Comparison of ENCODE assay signal across 11 mouse cellular contexts in the genomic region with DNA sequence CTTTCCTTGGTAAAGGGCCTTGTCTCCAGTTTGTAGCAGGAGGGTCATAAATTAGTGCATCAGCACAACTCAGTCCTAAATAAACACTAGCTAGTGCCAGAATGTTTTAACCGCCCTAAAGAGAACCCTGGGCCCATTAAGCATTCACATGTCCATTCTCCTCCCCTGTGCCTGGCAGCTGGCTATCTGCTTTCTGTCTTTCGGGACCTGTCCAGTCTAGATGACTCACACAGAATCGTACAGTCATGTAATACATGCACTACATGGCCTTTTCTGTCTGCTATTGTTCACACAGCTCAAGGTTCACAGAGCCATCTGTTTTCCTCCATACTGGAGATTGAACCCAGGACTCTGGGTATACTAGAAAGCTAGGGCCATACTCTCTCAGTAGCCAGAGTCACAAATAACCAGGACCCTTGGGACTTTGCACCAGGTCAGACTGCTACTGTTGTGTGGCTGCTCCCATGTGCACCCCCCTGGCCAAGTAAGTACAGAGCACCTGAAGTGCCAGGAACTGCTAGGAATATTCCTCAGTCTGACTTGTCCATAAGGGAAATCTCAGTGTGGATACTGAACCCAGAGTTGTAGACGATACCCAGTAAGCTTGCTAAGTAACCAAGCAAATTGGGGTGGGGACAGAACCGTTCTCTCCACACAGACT. TPM values are rescaled to one million over a fixed set of nuclear protein-coding genes. Genes with fewer than 3 reads are reported as not detected.
DNase-seq lines count a peak whose midpoint lies in the region; ATAC-seq and TF ChIP-seq lines count a peak whose summit lies in the region.
"Had no signal": no experiment of that assay in that cellular context is flagged by ENCODE, and none has a peak within 500 bp of the region (broad histone marks: within the 10 kb centered on the region; RNA-seq: fewer than 3 reads in every experiment).

No protein-coding gene starts in this region.

- H3K27ac ChIP-seq in forebrain, embryonic 15.5 days (replicated peaks) = no peak overlapping the region
- H3K27ac ChIP-seq in forebrain, embryonic 10.5 days = no peak overlapping the region
- no peak overlapping the region for H3K27ac ChIP-seq in midbrain, embryonic 11.5 days (ENCODE audit: low read depth, low read length)
- H3K27ac ChIP-seq in midbrain, embryonic 10.5 days (replicated peaks) = no peak overlapping the region
- no peak overlapping the region for H3K27ac ChIP-seq in hindbrain, postnatal 0 days
- H3K27ac ChIP-seq in neural tube, embryonic 14.5 days (ENCODE audit: low read depth, low read length) = no peak overlapping the region
- H3K27ac ChIP-seq: gastrocnemius, adult 2 months had no signal

- H3K27me3 ChIP-seq in forebrain, embryonic 15.5 days = no peaks in the 10 kb centered on the region
- peaks cover 41% of the 10 kb centered on the region for H3K27me3 ChIP-seq in forebrain, embryonic 10.5 days (ENCODE audit: poor library complexity, severe bottlenecking)
- no peaks in the 10 kb centered on the region; the same call in 1 of the 2 replicates for H3K27me3 ChIP-seq in midbrain, embryonic 11.5 days (ENCODE audit: control insufficient read depth, insufficient read depth, low read length)
- H3K27me3 ChIP-seq in midbrain, embryonic 10.5 days (ENCODE audit: low read depth, poor library complexity, severe bottlenecking) = peaks cover 43% of the 10 kb centered on the region
- H3K27me3 ChIP-seq in hindbrain, postnatal 0 days (ENCODE audit: insufficient read depth, low read length) = no peaks in the 10 kb centered on the region
- no peaks in the 10 kb centered on the region for H3K27me3 ChIP-seq in neural tube, embryonic 14.5 days (ENCODE audit: control insufficient read depth, insufficient read depth, low read length)

- TF ChIP-seq CTCF in hindbrain, postnatal 0 days (IDR thresholded peaks at IDR 0.05; ENCODE audit: low read depth) = no peak

- ATAC-seq in forebrain, embryonic 15.5 days (replicated peaks) = peak; percentile 14; the same call in 1 of the 2 replicates
- ATAC-seq in midbrain, embryonic 11.5 days (ENCODE audit: low FRiP score) = no peak; the same call in 1 of the 2 replicates
- ATAC-seq in hindbrain, postnatal 0 days = peak; percentile 36
- peak; percentile 28; the same call in 1 of the 2 replicates for ATAC-seq in neural tube, embryonic 14.5 days (ENCODE audit: low read depth)

- DNase-seq in forebrain, embryonic 10.5 days (ENCODE audit: extremely low spot score, low spot score) = no peak
- peak; percentile 84 for DNase-seq in midbrain, embryonic 11.5 days (ENCODE audit: low spot score, missing footprints)
- no peak for DNase-seq in midbrain, embryonic 10.5 days (ENCODE audit: low spot score)
- no peak for DNase-seq in hindbrain, postnatal 0 days (ENCODE audit: low spot score)
- DNase-seq in c-Kit-positive CD71-positive TER-119-positive erythroid progenitor cells, embryonic 14.5 days (ENCODE audit: low spot score) = no peak
- DNase-seq in layer of hippocampus, adult 8-10 months (ENCODE audit: low spot score in 2 of 2) = no peak

- no peak overlapping the region for H3K4me2 ChIP-seq in forebrain, embryonic 15.5 days (replicated peaks)
- H3K4me2 ChIP-seq in midbrain, embryonic 11.5 days = no peak overlapping the region
- no peak overlapping the region for H3K4me2 ChIP-seq in hindbrain, postnatal 0 days (ENCODE audit: low read depth, low read length)
- no peak overlapping the region for H3K4me2 ChIP-seq in neural tube, embryonic 14.5 days (ENCODE audit: low read depth, low read length)
- H3K4me2 ChIP-seq: heart, embryonic 11.5 days had no signal

- no peak overlapping the region for H3K9ac ChIP-seq in forebrain, embryonic 15.5 days (replicated peaks)
- no peak overlapping the region for H3K9ac ChIP-seq in midbrain, embryonic 11.5 days (ENCODE audit: low read length)
- no peak overlapping the region for H3K9ac ChIP-seq in hindbrain, postnatal 0 days (replicated peaks; ENCODE audit: low read length)
- no peak overlapping the region for H3K9ac ChIP-seq in neural tube, embryonic 14.5 days (replicated peaks; ENCODE audit: low read depth, low read length)

- peaks cover 20% of the 10 kb centered on the region for H3K36me3 ChIP-seq in forebrain, embryonic 15.5 days
- peaks cover 26% of the 10 kb centered on the region for H3K36me3 ChIP-seq in forebrain, embryonic 10.5 days (replicated peaks)
- peaks cover 4% of the 10 kb centered on the region; the same call in 1 of the 2 replicates for H3K36me3 ChIP-seq in midbrain, embryonic 11.5 days (ENCODE audit: control insufficient read depth, insufficient read depth, low read length)
- peaks cover 28% of the 10 kb centered on the region for H3K36me3 ChIP-seq in midbrain, embryonic 10.5 days
- H3K36me3 ChIP-seq in hindbrain, postnatal 0 days (ENCODE audit: insufficient read depth, low read length) = peaks cover 12% of the 10 kb centered on the region; the same call in 1 of the 2 replicates
- H3K36me3 ChIP-seq in neural tube, embryonic 14.5 days (ENCODE audit: control insufficient read depth, insufficient read depth, low read length) = peaks cover 23% of the 10 kb centered on the region

- H3K9me3 ChIP-seq in forebrain, embryonic 15.5 days = no peaks in the 10 kb centered on the region
- no peaks in the 10 kb centered on the region for H3K9me3 ChIP-seq in forebrain, embryonic 10.5 days
- H3K9me3 ChIP-seq in midbrain, embryonic 11.5 days (ENCODE audit: control insufficient read depth, low read length) = no peaks in the 10 kb centered on the region
- no peaks in the 10 kb centered on the region for H3K9me3 ChIP-seq in midbrain, embryonic 10.5 days (replicated peaks)
- no peaks in the 10 kb centered on the region for H3K9me3 ChIP-seq in hindbrain, postnatal 0 days (ENCODE audit: low read length)
- no peaks in the 10 kb centered on the region for H3K9me3 ChIP-seq in neural tube, embryonic 14.5 days (ENCODE audit: control insufficient read depth, low read length)

- H3K4me1 ChIP-seq in forebrain, embryonic 15.5 days = no peaks in the 10 kb centered on the region
- peaks cover 14% of the 10 kb centered on the region for H3K4me1 ChIP-seq in forebrain, embryonic 10.5 days
- H3K4me1 ChIP-seq in midbrain, embryonic 11.5 days (ENCODE audit: control insufficient read depth, insufficient read depth, low read length) = peaks cover 7% of the 10 kb centered on the region; the same call in 1 of the 2 replicates
- H3K4me1 ChIP-seq in midbrain, embryonic 10.5 days = peaks cover 14% of the 10 kb centered on the region
- H3K4me1 ChIP-seq in hindbrain, postnatal 0 days (ENCODE audit: insufficient read depth, low read length) = no peaks in the 10 kb centered on the region
- H3K4me1 ChIP-seq in neural tube, embryonic 14.5 days (ENCODE audit: control insufficient read depth, insufficient read depth, low read length) = no peaks in the 10 kb centered on the region

- WGBS in forebrain, embryonic 15.5 days = 74% methylated on average over 5 of the region's 5 CpGs
- WGBS in forebrain, embryonic 10.5 days = 79% methylated on average over 5 of the region's 5 CpGs
- WGBS in midbrain, embryonic 11.5 days = 74% methylated on average over 5 of the region's 5 CpGs
- 79% methylated on average over 5 of the region's 5 CpGs for WGBS in midbrain, embryonic 10.5 days
- WGBS in hindbrain, postnatal 0 days = 76% methylated on average over 5 of the region's 5 CpGs
- 76% methylated on average over 5 of the region's 5 CpGs for WGBS in neural tube, embryonic 14.5 days

- no peak overlapping the region for H3K4me3 ChIP-seq in forebrain, embryonic 15.5 days
- no peak overlapping the region for H3K4me3 ChIP-seq in forebrain, embryonic 10.5 days
- no peak overlapping the region for H3K4me3 ChIP-seq in midbrain, embryonic 11.5 days (ENCODE audit: low read depth, low read length)
- H3K4me3 ChIP-seq in midbrain, embryonic 10.5 days = no peak overlapping the region
- H3K4me3 ChIP-seq in hindbrain, postnatal 0 days (ENCODE audit: low read length) = no peak overlapping the region
- no peak overlapping the region for H3K4me3 ChIP-seq in neural tube, embryonic 14.5 days (ENCODE audit: low read depth, low read length)
- H3K4me3 ChIP-seq: erythroblast, embryonic 14.5 days; gastrocnemius, adult 2 months had no signal

RNA-seq across cellular contexts. Expression of a gene that starts 23.3 kb away (rescaled TPM):
- 25.7 and 26.4 TPM in 2 replicates for polyA plus RNA-seq in forebrain, embryonic 15.5 days (2015; fragmentation: Nextera tagmentation; extraction: Ambion mirVana)
- 16.0 and 18.0 TPM in 2 replicates for polyA plus RNA-seq in forebrain, embryonic 10.5 days (2016; fragmentation: Nextera tagmentation; extraction: Ambion mirVana)
- 13.5 and 17.8 TPM in 2 replicates for polyA plus RNA-seq in midbrain, embryonic 11.5 days (2014; fragmentation: Nextera tagmentation; extraction: Ambion mirVana)
- 15.7 and 19.3 TPM in 2 replicates for polyA plus RNA-seq in midbrain, embryonic 10.5 days (2016; fragmentation: Nextera tagmentation; extraction: Ambion mirVana)
- total RNA-seq in hindbrain, postnatal 0 days (2014; rRNA removed) = 24.1 and 25.2 TPM in 2 replicates
- 13.8 and 14.7 TPM in 2 replicates for polyA plus RNA-seq in hindbrain, postnatal 0 days (2015; fragmentation: Nextera tagmentation; extraction: Ambion mirVana)
- polyA plus RNA-seq in neural tube, embryonic 14.5 days (2014; fragmentation: Nextera tagmentation; extraction: Ambion mirVana) = 20.3 and 22.2 TPM in 2 replicates
- total RNA-seq in layer of hippocampus, adult 8-10 months (2022) = 10 to 100 TPM; 17.1 to 21.8 (median 21.0) TPM

RNA-seq across cellular contexts. Expression of a gene that starts 23.3 kb away (rescaled TPM):
- 53.7 and 58.0 TPM in 2 replicates for polyA plus RNA-seq in forebrain, embryonic 15.5 days (2015; fragmentation: Nextera tagmentation; extraction: Ambion mirVana)
- 191 and 208 TPM in 2 replicates for polyA plus RNA-seq in forebrain, embryonic 10.5 days (2016; fragmentation: Nextera tagmentation; extraction: Ambion mirVana)
- 129 and 143 TPM in 2 replicates for polyA plus RNA-seq in midbrain, embryonic 11.5 days (2014; fragmentation: Nextera tagmentation; extraction: Ambion mirVana)
- polyA plus RNA-seq in midbrain, embryonic 10.5 days (2016; fragmentation: Nextera tagmentation; extraction: Ambion mirVana) = 137 and 169 TPM in 2 replicates
- 1.3 and 11.4 TPM in 2 replicates for total RNA-seq in hindbrain, postnatal 0 days (2014; rRNA removed)
- polyA plus RNA-seq in hindbrain, postnatal 0 days (2015; fragmentation: Nextera tagmentation; extraction: Ambion mirVana) = 45.9 and 49.3 TPM in 2 replicates
- 37.3 and 44.6 TPM in 2 replicates for polyA plus RNA-seq in neural tube, embryonic 14.5 days (2014; fragmentation: Nextera tagmentation; extraction: Ambion mirVana)
- 10 to 100 TPM in 2 of 4 experiments, 1 to 10 TPM in 2; 7.5 to 11.5 (median 10.0) TPM for total RNA-seq in layer of hippocampus, adult 8-10 months (2022)

RNA-seq across cellular contexts. Expression of a gene that starts 37.2 kb away (rescaled TPM):
- 1,162 and 1,219 TPM in 2 replicates for polyA plus RNA-seq in forebrain, embryonic 15.5 days (2015; fragmentation: Nextera tagmentation; extraction: Ambion mirVana)
- 112 and 114 TPM in 2 replicates for polyA plus RNA-seq in forebrain, embryonic 10.5 days (2016; fragmentation: Nextera tagmentation; extraction: Ambion mirVana)
- 76.7 and 77.4 TPM in 2 replicates for polyA plus RNA-seq in midbrain, embryonic 11.5 days (2014; fragmentation: Nextera tagmentation; extraction: Ambion mirVana)
- polyA plus RNA-seq in midbrain, embryonic 10.5 days (2016; fragmentation: Nextera tagmentation; extraction: Ambion mirVana) = 115 and 187 TPM in 2 replicates
- total RNA-seq in hindbrain, postnatal 0 days (2014; rRNA removed) = 1,011 and 1,051 TPM in 2 replicates
- polyA plus RNA-seq in hindbrain, postnatal 0 days (2015; fragmentation: Nextera tagmentation; extraction: Ambion mirVana) = 1,463 and 1,578 TPM in 2 replicates
- polyA plus RNA-seq in neural tube, embryonic 14.5 days (2014; fragmentation: Nextera tagmentation; extraction: Ambion mirVana) = 321 and 367 TPM in 2 replicates
- 100 to 1,000 TPM; 361 to 451 (median 407) TPM for total RNA-seq in layer of hippocampus, adult 8-10 months (2022)
- polyA plus RNA-seq: erythroblast, embryonic 14.5 days had no signal
